Mouse (Mus musculus): Measurements from ENCODE around the gene Btbd35f14.
"Not testable (repeated sequence)": the region's sequence is repeated elsewhere in the genome, so short reads cannot be mapped to it uniquely, and the experiment has no call there.

DNA sequence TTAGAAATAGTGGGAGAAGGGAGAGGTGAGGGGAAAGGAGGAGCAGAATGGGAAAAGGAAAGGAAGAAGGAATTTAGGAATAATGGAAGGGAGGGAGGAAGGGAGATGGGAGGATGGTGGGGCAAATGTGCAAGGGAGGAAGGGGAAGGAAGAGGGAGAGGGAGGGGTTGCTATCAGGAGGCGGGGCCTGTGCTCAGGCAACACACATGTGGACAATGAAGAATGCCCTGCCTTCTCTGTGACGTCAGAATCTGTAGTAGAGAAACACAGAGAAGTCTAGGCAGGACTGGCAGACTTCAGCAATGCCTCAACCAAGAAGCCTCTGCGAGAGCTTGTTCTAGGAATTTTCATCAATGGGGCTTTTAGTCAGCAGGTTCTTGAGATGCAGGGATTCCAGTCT is 45.3 kb downstream of the Btbd35f14 start, which contains the start of gene Btbd35f13:
- TF ChIP-seq MAX (IDR thresholded peaks at IDR 0.05; ENCODE audit: low read length); GATA1 (IDR thresholded peaks at IDR 0.05; ENCODE audit: low read depth, low read length); CTCF (IDR thresholded peaks at IDR 0.05 in 2 of 3, conservative IDR thresholded peaks at IDR 0.05 in 1 of 3; ENCODE audit: control insufficient read depth in 1 of 3, insufficient read depth in 1 of 3, low read depth in 2 of 3, low read length in 3 of 3, poor library complexity in 1 of 3, severe bottlenecking in 1 of 3); JUND (IDR thresholded peaks at IDR 0.05; ENCODE audit: low read depth, low read length); HCFC1 (IDR thresholded peaks at IDR 0.05; ENCODE audit: low read depth, low read length); POLR2A (IDR thresholded peaks at IDR 0.05; ENCODE audit: control insufficient read depth in 1 of 2, insufficient read depth in 1 of 2, low read depth in 1 of 2, low read length in 2 of 2, poor library complexity in 1 of 2); EP300 (IDR thresholded peaks at IDR 0.05; ENCODE audit: low read depth in 1 of 2, low read length in 2 of 2); E2F4 (IDR thresholded peaks at IDR 0.05; ENCODE audit: borderline replicate concordance, low read depth, low read length); ETS1 (IDR thresholded peaks at IDR 0.05; ENCODE audit: low read depth, low read length); RCOR1 (IDR thresholded peaks at IDR 0.05; ENCODE audit: low read depth, low read length); MYB (IDR thresholded peaks at IDR 0.05; ENCODE audit: low read depth, low read length): not testable (repeated sequence)

Data from MEL (cell line).